ENCODE assay signal across 22 mouse cellular contexts in genomic region chr16:14409124-14409523, GRCm38 (mm10). TPM values are rescaled to one million over a fixed set of nuclear protein-coding genes. Genes with fewer than 3 reads are reported as not detected.
A peak's percentile ranks its signal among the peaks of the same experiment; 100 is the strongest.
DNase-seq lines count a peak whose midpoint lies in the region; ATAC-seq and TF ChIP-seq lines count a peak whose summit lies in the region.
"Had no signal": no experiment of that assay in that cellular context is flagged by ENCODE, and none has a peak within 500 bp of the region (broad histone marks: within the 10 kb centered on the region; RNA-seq: fewer than 3 reads in every experiment).

No protein-coding gene starts in this region.

- H3K9me3 ChIP-seq in kidney, postnatal 0 days (replicated peaks; ENCODE audit: low read length) = no peaks in the 10 kb centered on the region
- H3K9me3 ChIP-seq in intestine, postnatal 0 days (ENCODE audit: control insufficient read depth) = no peaks in the 10 kb centered on the region
- H3K9me3 ChIP-seq: heart, embryonic 15.5 days; hindbrain, embryonic 10.5 days; limb, embryonic 13.5 days; liver, embryonic 12.5 days; midbrain, embryonic 13.5 days had no signal

- no peak overlapping the region for H3K9ac ChIP-seq in kidney, postnatal 0 days (ENCODE audit: low read depth, low read length)
- H3K9ac ChIP-seq in intestine, postnatal 0 days (ENCODE audit: low read depth, low read length) = no peak overlapping the region
- H3K9ac ChIP-seq: heart, embryonic 15.5 days; limb, embryonic 13.5 days; liver, embryonic 12.5 days; midbrain, embryonic 13.5 days had no signal

- H3K36me3 ChIP-seq in kidney, postnatal 0 days (ENCODE audit: insufficient read depth, low read length) = peaks cover 28% of the 10 kb centered on the region; the same call in 1 of the 2 replicates
- peaks cover 14% of the 10 kb centered on the region for H3K36me3 ChIP-seq in intestine, postnatal 0 days (ENCODE audit: control insufficient read depth, insufficient read depth)
- H3K36me3 ChIP-seq: heart, embryonic 15.5 days had no signal

- H3K4me2 ChIP-seq in kidney, postnatal 0 days (ENCODE audit: low read length) = no peak overlapping the region
- H3K4me2 ChIP-seq in intestine, postnatal 0 days (replicated peaks; ENCODE audit: low read depth) = no peak overlapping the region
- H3K4me2 ChIP-seq: heart, embryonic 15.5 days; limb, embryonic 13.5 days; liver, embryonic 12.5 days; midbrain, embryonic 13.5 days had no signal

- no peak overlapping the region for H3K4me3 ChIP-seq in layer of hippocampus, adult 2 months
- H3K4me3 ChIP-seq in kidney, postnatal 0 days (replicated peaks; ENCODE audit: low read depth, low read length) = no peak overlapping the region
- H3K4me3 ChIP-seq in intestine, postnatal 0 days (ENCODE audit: low read depth, low read length) = no peak overlapping the region
- H3K4me3 ChIP-seq: gastrocnemius, adult 2 months; heart, embryonic 15.5 days; hindbrain, embryonic 10.5 days; limb, embryonic 13.5 days; liver, embryonic 12.5 days; midbrain, embryonic 13.5 days had no signal

- peak; percentile 86 for DNase-seq in heart, adult 11 months
- no peak for DNase-seq in heart, postnatal 4 days
- no peak for DNase-seq in layer of hippocampus, adult 2 months (ENCODE audit: low spot score in 2 of 2)
- DNase-seq in layer of hippocampus, postnatal 14 days (ENCODE audit: low spot score in 2 of 2) = no peak
- DNase-seq in kidney, postnatal 0 days (ENCODE audit: low spot score) = no peak
- DNase-seq in right cerebral cortex, adult 18-20 months = no peak
- DNase-seq: adrenal gland, postnatal 25 days; cerebellum, adult 9-10 months; gastrocnemius, adult 2 months; lung, adult 18-20 months; lung, postnatal 14 days; thymus, adult 2 months; thymus, postnatal 4 days had no signal

- WGBS in kidney, postnatal 0 days = 47% methylated on average over 2 of the region's 2 CpGs
- WGBS in intestine, postnatal 0 days = 90% methylated on average over 2 of the region's 2 CpGs

- no peak for TF ChIP-seq CTCF in layer of hippocampus, adult 2 months (conservative IDR thresholded peaks at IDR 0.05)
- no peak for TF ChIP-seq CTCF in kidney, postnatal 0 days (IDR thresholded peaks at IDR 0.05; ENCODE audit: low read depth)
- TF ChIP-seq CTCF in intestine, postnatal 0 days (IDR thresholded peaks at IDR 0.05; ENCODE audit: low read depth) = no peak

- ATAC-seq in kidney, postnatal 0 days (replicated peaks; ENCODE audit: low FRiP score, low read depth) = peak; percentile 61
- no peak for ATAC-seq in intestine, postnatal 0 days
- ATAC-seq: forebrain, embryonic 14.5 days; hindbrain, postnatal 0 days; intestine, embryonic 16.5 days; liver, embryonic 12.5 days; midbrain, embryonic 13.5 days had no signal

- H3K27me3 ChIP-seq in kidney, postnatal 0 days (ENCODE audit: insufficient read depth, low read length) = no peaks in the 10 kb centered on the region
- no peaks in the 10 kb centered on the region for H3K27me3 ChIP-seq in intestine, postnatal 0 days (replicated peaks; ENCODE audit: control insufficient read depth, insufficient read depth, low read length)
- H3K27me3 ChIP-seq: heart, embryonic 15.5 days; limb, embryonic 13.5 days; liver, embryonic 12.5 days; midbrain, embryonic 13.5 days had no signal

- no peaks in the 10 kb centered on the region for H3K4me1 ChIP-seq in kidney, postnatal 0 days (replicated peaks; ENCODE audit: insufficient read depth, low read length)
- no peaks in the 10 kb centered on the region for H3K4me1 ChIP-seq in intestine, postnatal 0 days (replicated peaks; ENCODE audit: control insufficient read depth, insufficient read depth, low read length)
- H3K4me1 ChIP-seq: heart, embryonic 15.5 days; hindbrain, embryonic 10.5 days; limb, embryonic 13.5 days; liver, embryonic 12.5 days; midbrain, embryonic 13.5 days had no signal

- H3K27ac ChIP-seq in layer of hippocampus, adult 2 months = peak overlapping the region; percentile 32; the same call in 1 of the 2 replicates
- 0 out of 2 replicates have a peak overlapping the region, but pooled peaks have one; percentile 34 for H3K27ac ChIP-seq in kidney, postnatal 0 days
- H3K27ac ChIP-seq in intestine, postnatal 0 days (ENCODE audit: low read depth, low read length) = no peak overlapping the region
- H3K27ac ChIP-seq: gastrocnemius, adult 2 months; heart, embryonic 15.5 days; hindbrain, embryonic 10.5 days; hindbrain, postnatal 0 days; limb, embryonic 13.5 days; liver, embryonic 12.5 days; midbrain, embryonic 13.5 days had no signal

RNA-seq across cellular contexts. Expression of gene Abcc1, which starts 47.8 kb away (rescaled TPM):
- total RNA-seq in heart, postnatal 4 days (2021) = 10 to 100 TPM; 10.8 to 11.7 TPM
- 10 to 100 TPM; 15.4 to 17.9 TPM for total RNA-seq in layer of hippocampus, adult 2 months (2021)
- 10 to 100 TPM; 19.0 to 19.3 TPM for total RNA-seq in layer of hippocampus, postnatal 14 days (2021)
- polyA plus RNA-seq in kidney, postnatal 0 days (2015; fragmentation: Nextera tagmentation; extraction: Ambion mirVana) = 11.6 and 11.8 TPM in 2 replicates
- polyA plus RNA-seq in intestine, postnatal 0 days (2015; fragmentation: Nextera tagmentation; extraction: Ambion mirVana) = 2.3 and 2.6 TPM in 2 replicates
